Mouse (Mus musculus) A20 (cell line): ENCODE results near the gene Spns1.
A peak's percentile ranks its signal among the peaks of the same experiment; 100 is the strongest.

Experiments
- DNase-seq: peaks from one replicate; pipeline ENCODE4 v3.0.0-alpha.2; 2011; ENCODE audit warnings: low read depth, low spot score

Gene Spns1

GRCm38 (mm10) chr7:126373007-126373406 lies 4.2 kb downstream of the Spns1 start:
- no peak for DNase-seq

GRCm38 (mm10) chr7:126369393-126369792 lies 7.9 kb downstream of the Spns1 start, which contains the start of gene Lat:
Gene Lat, minus strand, starts transcription at chr7:126369570.
- DNase-seq: no peak

GRCm38 (mm10) chr7:126368367-126368766 lies 8.9 kb downstream of the Spns1 start:
- DNase-seq: no peak

- DNase-seq: no peak
Observed at GRCm38 (mm10) chr7:126367636-126368035, 9.6 kb downstream of the Spns1 start.

- no peak for DNase-seq
Observed at GRCm38 (mm10) chr7:126363038-126363437, 14.2 kb downstream of the Spns1 start.

GRCm38 (mm10) chr7:126359049-126359448 lies 18.2 kb downstream of the Spns1 start:
- no peak for DNase-seq

- DNase-seq: no peak
Observed at GRCm38 (mm10) chr7:126358413-126358812, 18.8 kb downstream of the Spns1 start.

- DNase-seq: no peak
Observed at GRCm38 (mm10) chr7:126357838-126358237, 19.4 kb downstream of the Spns1 start.

GRCm38 (mm10) chr7:126356793-126357591 lies 20.3 kb downstream of the Spns1 start:
- DNase-seq: no peak

- DNase-seq: no peak
Observed at GRCm38 (mm10) chr7:126355847-126356597, 21.2 kb downstream of the Spns1 start.

- no peak for DNase-seq
Observed at GRCm38 (mm10) chr7:126354738-126355614, 22.3 kb downstream of the Spns1 start.

- DNase-seq: no peak
Observed at GRCm38 (mm10) chr7:126353994-126354365, 23.3 kb downstream of the Spns1 start.

- DNase-seq: no peak
Observed at GRCm38 (mm10) chr7:126353251-126353993, 23.8 kb downstream of the Spns1 start.

- DNase-seq: no peak
Observed at GRCm38 (mm10) chr7:126351419-126351951, 25.8 kb downstream of the Spns1 start.

GRCm38 (mm10) chr7:126350748-126351418 lies 26.4 kb downstream of the Spns1 start:
- DNase-seq: no peak

- DNase-seq: no peak
Observed at GRCm38 (mm10) chr7:126348293-126348692, 29.0 kb downstream of the Spns1 start.

- DNase-seq: no peak
Observed at GRCm38 (mm10) chr7:126347098-126347497, 30.2 kb downstream of the Spns1 start.

- DNase-seq: no peak
Observed at GRCm38 (mm10) chr7:126345969-126346368, 31.3 kb downstream of the Spns1 start.

- no peak for DNase-seq
Observed at GRCm38 (mm10) chr7:126345557-126345956, 31.7 kb downstream of the Spns1 start.

GRCm38 (mm10) chr7:126340896-126341295 lies 36.4 kb downstream of the Spns1 start:
- peak; percentile 26 for DNase-seq
